Mouse (Mus musculus): ENCODE results near the gene Fam111a. TPM values are rescaled to one million over a fixed set of nuclear protein-coding genes. Genes with fewer than 3 reads are reported as not detected.
A peak's percentile ranks its signal among the peaks of the same experiment; 100 is the strongest.
"Not testable (repeated sequence)": the region's sequence is repeated elsewhere in the genome, so short reads cannot be mapped to it uniquely, and the experiment has no call there.

Fam111a gene
- 21.6 and 23.4 TPM in 2 replicates for polyA plus RNA-seq (2016; fragmentation: Nextera tagmentation; extraction: Ambion mirVana)

- H3K27ac ChIP-seq; H3K36me3 ChIP-seq; H3K4me2 ChIP-seq (replicated peaks); H3K9ac ChIP-seq; H3K9me3 ChIP-seq; H3K27me3 ChIP-seq; H3K4me1 ChIP-seq; H3K4me3 ChIP-seq; ATAC-seq (ENCODE audit: insufficient number of reproducible peaks, insufficient read depth, low FRiP score, low TSS enrichment): not testable (repeated sequence)
- 85% methylated on average over 11 of the region's 11 CpGs for WGBS
Observed at GRCm38 (mm10) chr19:12545440-12545839, at the start of gene Fam111a. TSS of gene Fam111a (plus strand) at chr19:12545740.

- no peak for ATAC-seq (ENCODE audit: insufficient number of reproducible peaks, insufficient read depth, low FRiP score, low TSS enrichment)
- Histone ChIP-seq H3K36me3 (peaks cover 9% of the 10 kb centered on the region), H3K27ac (no peak overlapping the region), H3K4me3 (no peak overlapping the region), H3K9me3 (no peaks in the 10 kb centered on the region), H3K4me1 (peaks cover 7% of the 10 kb centered on the region; the same call in 1 of the 2 replicates), H3K27me3 (0 out of 2 replicates have a peak, but pooled peaks cover 10% of the 10 kb centered on the region), H3K4me2 (replicated peaks) (no peak overlapping the region), H3K9ac (no peak overlapping the region)
- 77% methylated on average over 2 of the region's 2 CpGs for WGBS
Observed at GRCm38 (mm10) chr19:12496241-12496640, 49.3 kb upstream of the Fam111a start.

GRCm38 (mm10) chr19:12497909-12498308, 47.6 kb upstream of the Fam111a start:
- no peak for ATAC-seq (ENCODE audit: insufficient number of reproducible peaks, insufficient read depth, low FRiP score, low TSS enrichment)
- no peaks in the 10 kb centered on the region for H3K9me3 ChIP-seq
- no peak overlapping the region for H3K4me3 ChIP-seq

GRCm38 (mm10) chr19:12498321-12498720, 47.2 kb upstream of the Fam111a start:
- Histone ChIP-seq H3K4me2 (replicated peaks) (no peak overlapping the region), H3K9me3 (no peaks in the 10 kb centered on the region), H3K4me1 (peaks cover 7% of the 10 kb centered on the region; the same call in 1 of the 2 replicates), H3K4me3 (no peak overlapping the region), H3K36me3 (no peaks in the 10 kb centered on the region), H3K27me3 (0 out of 2 replicates have a peak, but pooled peaks cover 10% of the 10 kb centered on the region), H3K9ac (no peak overlapping the region), H3K27ac (no peak overlapping the region)
- ATAC-seq (ENCODE audit: insufficient number of reproducible peaks, insufficient read depth, low FRiP score, low TSS enrichment) = no peak
- WGBS = 87% methylated on average over 4 of the region's 4 CpGs

More at GRCm38 (mm10) chr19:12497909-12498308, 47.6 kb upstream of the Fam111a start:
- no peak overlapping the region for H3K4me2 ChIP-seq (replicated peaks)
- 76% methylated on average over 2 of the region's 2 CpGs for WGBS
- 0 out of 2 replicates have a peak, but pooled peaks cover 10% of the 10 kb centered on the region for H3K27me3 ChIP-seq
- H3K36me3 ChIP-seq = no peaks in the 10 kb centered on the region
- H3K27ac ChIP-seq = no peak overlapping the region
- H3K4me1 ChIP-seq = peaks cover 7% of the 10 kb centered on the region; the same call in 1 of the 2 replicates
- H3K9ac ChIP-seq = no peak overlapping the region

- no peak overlapping the region for H3K9ac ChIP-seq
- no peaks in the 10 kb centered on the region for H3K9me3 ChIP-seq
- peak overlapping the region; percentile 91; the same call in 1 of the 2 replicates for H3K4me2 ChIP-seq (replicated peaks)
- H3K4me1 ChIP-seq = peaks cover 7% of the 10 kb centered on the region; the same call in 1 of the 2 replicates
- 86% methylated on average over 1 of the region's 1 CpGs for WGBS
- ATAC-seq (ENCODE audit: insufficient number of reproducible peaks, insufficient read depth, low FRiP score, low TSS enrichment) = no peak
- no peak overlapping the region for H3K27ac ChIP-seq
- H3K4me3 ChIP-seq = 0 out of 2 replicates have a peak overlapping the region, but pooled peaks have one; percentile 71
- H3K36me3 ChIP-seq = no peaks in the 10 kb centered on the region
- H3K27me3 ChIP-seq = 0 out of 2 replicates have a peak, but pooled peaks cover 10% of the 10 kb centered on the region
Observed at GRCm38 (mm10) chr19:12498941-12499340, 46.6 kb upstream of the Fam111a start.

- peak overlapping the region; percentile 91 for H3K4me2 ChIP-seq (replicated peaks)
- WGBS = 17% methylated on average over 2 of the region's 2 CpGs
- peaks cover 7% of the 10 kb centered on the region; the same call in 1 of the 2 replicates for H3K4me1 ChIP-seq
- no peaks in the 10 kb centered on the region for H3K9me3 ChIP-seq
- no peak overlapping the region for H3K27ac ChIP-seq
- 0 out of 2 replicates have a peak, but pooled peaks cover 10% of the 10 kb centered on the region for H3K27me3 ChIP-seq
- H3K36me3 ChIP-seq = no peaks in the 10 kb centered on the region
- no peak overlapping the region for H3K9ac ChIP-seq
- peak overlapping the region; percentile 71 for H3K4me3 ChIP-seq
- no peak for ATAC-seq (ENCODE audit: insufficient number of reproducible peaks, insufficient read depth, low FRiP score, low TSS enrichment)
Observed at GRCm38 (mm10) chr19:12499485-12499884, 46.1 kb upstream of the Fam111a start.

GRCm38 (mm10) chr19:12500124-12500523, 45.4 kb upstream of the Fam111a start:
- peak overlapping the region; percentile 91 for H3K4me2 ChIP-seq (replicated peaks)
- H3K4me1 ChIP-seq = peaks cover 7% of the 10 kb centered on the region; the same call in 1 of the 2 replicates
- H3K9me3 ChIP-seq = no peaks in the 10 kb centered on the region
- H3K27ac ChIP-seq = no peak overlapping the region
- ATAC-seq (ENCODE audit: insufficient number of reproducible peaks, insufficient read depth, low FRiP score, low TSS enrichment) = 0 out of 2 replicates have a peak, but pooled peaks have one; percentile 11
- H3K27me3 ChIP-seq = 0 out of 2 replicates have a peak, but pooled peaks cover 10% of the 10 kb centered on the region
- 10% methylated on average over 3 of the region's 3 CpGs for WGBS
- peak overlapping the region; percentile 71 for H3K4me3 ChIP-seq
- H3K9ac ChIP-seq = 0 out of 2 replicates have a peak overlapping the region, but pooled peaks have one; percentile 25
- no peaks in the 10 kb centered on the region for H3K36me3 ChIP-seq

- 1% methylated on average over 27 of the region's 38 CpGs for WGBS
- peak overlapping the region; percentile 71 for H3K4me3 ChIP-seq
- peak; percentile 65 for ATAC-seq (ENCODE audit: insufficient number of reproducible peaks, insufficient read depth, low FRiP score, low TSS enrichment)
Observed at GRCm38 (mm10) chr19:12500881-12501311, 44.6 kb upstream of the Fam111a start.

GRCm38 (mm10) chr19:12501370-12502347, 43.9 kb upstream of the Fam111a start, which contains the start of gene Dtx4:
TSS of gene Dtx4 (minus strand) at chr19:12501454.
- Histone ChIP-seq H3K4me1 (peaks cover 7% of the 10 kb centered on the region; the same call in 1 of the 2 replicates), H3K36me3 (no peaks in the 10 kb centered on the region), H3K9me3 (no peaks in the 10 kb centered on the region), H3K27ac (peak within 1 kb of the TSS; percentile 82), H3K4me3 (peak within 1 kb of the TSS; percentile 71), H3K4me2 (replicated peaks) (peak within 1 kb of the TSS; percentile 91), H3K9ac (peak within 1 kb of the TSS; percentile 91), H3K27me3 (0 out of 2 replicates have a peak, but pooled peaks cover 10% of the 10 kb centered on the region)
- under 1% methylated on average over 79 of the region's 80 CpGs for WGBS
- ATAC-seq (ENCODE audit: insufficient number of reproducible peaks, insufficient read depth, low FRiP score, low TSS enrichment) = peak; percentile 92

More at GRCm38 (mm10) chr19:12500881-12501311, 44.6 kb upstream of the Fam111a start:
- Histone ChIP-seq H3K36me3 (no peaks in the 10 kb centered on the region), H3K9ac (peak overlapping the region; percentile 91), H3K4me1 (peaks cover 7% of the 10 kb centered on the region; the same call in 1 of the 2 replicates), H3K4me2 (replicated peaks) (peak overlapping the region; percentile 91), H3K27ac (peak overlapping the region; percentile 82), H3K27me3 (0 out of 2 replicates have a peak, but pooled peaks cover 10% of the 10 kb centered on the region), H3K9me3 (no peaks in the 10 kb centered on the region)

GRCm38 (mm10) chr19:12502756-12503155, 42.8 kb upstream of the Fam111a start:
- no peak overlapping the region for H3K27ac ChIP-seq
- no peak for ATAC-seq (ENCODE audit: insufficient number of reproducible peaks, insufficient read depth, low FRiP score, low TSS enrichment)
- H3K36me3 ChIP-seq = no peaks in the 10 kb centered on the region
- no peaks in the 10 kb centered on the region for H3K9me3 ChIP-seq
- no peak overlapping the region for H3K9ac ChIP-seq
- H3K4me2 ChIP-seq (replicated peaks) = no peak overlapping the region
- H3K27me3 ChIP-seq = 0 out of 2 replicates have a peak, but pooled peaks cover 10% of the 10 kb centered on the region
- H3K4me1 ChIP-seq = peaks cover 7% of the 10 kb centered on the region; the same call in 1 of the 2 replicates
- 90% methylated on average over 7 of the region's 7 CpGs for WGBS
- H3K4me3 ChIP-seq = no peak overlapping the region

- Histone ChIP-seq H3K4me1 (no peaks in the 10 kb centered on the region), H3K4me2 (replicated peaks) (no peak overlapping the region), H3K9ac (no peak overlapping the region), H3K9me3 (no peaks in the 10 kb centered on the region), H3K27me3 (no peaks in the 10 kb centered on the region), H3K4me3 (no peak overlapping the region), H3K36me3 (no peaks in the 10 kb centered on the region), H3K27ac (no peak overlapping the region)
- no peak for ATAC-seq (ENCODE audit: insufficient number of reproducible peaks, insufficient read depth, low FRiP score, low TSS enrichment)
Observed at GRCm38 (mm10) chr19:12514621-12515020, 30.9 kb upstream of the Fam111a start.
